Mouse (Mus musculus): ENCODE data around the gene Prox1.

The Prox1 gene

DNA sequence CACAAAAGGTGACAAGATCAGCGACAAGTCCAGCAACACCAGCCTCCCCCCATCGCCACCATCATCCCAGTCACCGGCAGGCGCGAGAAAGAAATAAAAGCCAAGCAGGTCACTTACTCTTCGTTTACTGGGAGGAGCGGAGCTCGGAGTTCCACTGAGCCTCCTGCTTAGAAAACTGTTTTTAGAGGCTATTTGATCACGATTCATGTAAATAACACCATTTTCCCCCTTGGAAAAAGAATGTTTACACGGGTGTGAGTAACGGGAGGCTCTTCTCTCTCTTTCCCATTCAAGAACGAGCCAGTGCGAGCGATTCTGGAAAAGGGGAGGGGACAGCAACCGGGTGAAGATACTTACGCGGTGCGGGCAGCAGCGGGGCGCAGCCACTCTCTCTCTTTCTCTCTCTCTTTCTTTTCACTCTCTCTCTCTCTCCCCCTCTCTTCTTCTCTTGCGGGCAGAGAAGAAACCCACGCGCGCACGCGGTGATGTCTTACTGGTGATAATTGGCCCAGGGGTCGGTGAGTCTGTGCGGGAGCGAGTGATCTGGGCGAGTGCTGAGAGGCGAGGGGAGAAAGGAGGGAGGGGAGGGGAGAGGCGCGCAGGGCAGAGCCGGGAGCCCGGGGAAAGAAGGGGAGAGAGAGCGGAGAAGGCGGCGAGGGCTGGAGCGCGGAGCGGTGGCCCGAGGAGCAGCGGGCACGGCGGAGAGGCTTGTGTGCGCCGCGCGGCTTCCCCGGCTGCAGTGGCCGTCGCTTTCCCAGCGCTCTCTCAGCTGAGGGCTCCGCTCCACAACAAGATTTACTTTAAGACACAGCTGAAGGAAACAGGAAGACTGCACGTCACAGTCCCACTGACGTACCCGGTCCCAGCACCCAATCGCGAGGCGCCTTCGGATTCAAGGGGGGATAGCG lies at the start of gene Prox1:
TSS of gene Prox1 (minus strand) at position 804 of the 908 bp plus-strand sequence.
- DNase-seq (ENCODE audit: low spot score), result peak; percentile 84

DNA sequence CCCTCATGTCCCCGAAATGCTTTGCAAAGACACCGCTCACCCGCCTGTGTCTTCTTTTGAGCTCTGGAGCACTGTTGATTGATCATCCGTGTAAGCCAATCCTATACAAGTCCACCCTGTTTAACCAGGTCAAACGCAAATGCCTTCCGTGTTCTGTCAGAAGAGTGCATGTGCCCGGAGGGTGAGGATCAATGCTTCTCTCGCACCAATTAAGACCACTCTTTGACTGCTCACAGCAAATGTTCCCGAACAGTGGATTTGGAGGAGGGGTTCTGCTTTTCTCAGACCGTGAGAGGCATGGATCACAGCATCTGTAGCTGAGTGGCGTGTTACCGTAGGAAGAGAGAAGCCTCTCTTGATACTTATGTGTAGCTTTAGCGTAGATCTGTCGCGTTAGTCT lies 46.1 kb upstream of the Prox1 start:
- DNase-seq (ENCODE audit: low spot score), result no peak

GRCm38 (mm10) chr1:190214626-190215025 lies 44.1 kb upstream of the Prox1 start:
- no peak for DNase-seq (ENCODE audit: low spot score)

DNA sequence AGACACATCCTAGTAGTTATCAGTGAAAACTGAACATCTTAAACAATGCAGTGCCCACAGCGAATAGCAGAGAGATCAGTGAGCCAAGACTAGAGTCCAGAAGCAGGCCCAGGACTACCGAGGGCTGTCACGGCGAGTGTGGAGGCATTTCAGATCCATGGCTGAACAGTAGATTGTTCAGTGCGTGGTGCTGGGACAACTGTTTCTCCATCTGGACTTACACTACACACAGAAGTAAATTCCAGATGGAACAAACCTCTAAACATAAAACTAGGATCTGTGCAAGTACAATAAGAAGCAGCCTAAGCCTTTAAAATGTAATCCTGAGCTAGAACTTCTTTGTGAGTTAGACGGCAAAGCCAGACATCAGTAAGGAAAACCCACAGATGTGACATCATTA lies 42.7 kb upstream of the Prox1 start:
- DNase-seq (ENCODE audit: low spot score), result no peak

DNA sequence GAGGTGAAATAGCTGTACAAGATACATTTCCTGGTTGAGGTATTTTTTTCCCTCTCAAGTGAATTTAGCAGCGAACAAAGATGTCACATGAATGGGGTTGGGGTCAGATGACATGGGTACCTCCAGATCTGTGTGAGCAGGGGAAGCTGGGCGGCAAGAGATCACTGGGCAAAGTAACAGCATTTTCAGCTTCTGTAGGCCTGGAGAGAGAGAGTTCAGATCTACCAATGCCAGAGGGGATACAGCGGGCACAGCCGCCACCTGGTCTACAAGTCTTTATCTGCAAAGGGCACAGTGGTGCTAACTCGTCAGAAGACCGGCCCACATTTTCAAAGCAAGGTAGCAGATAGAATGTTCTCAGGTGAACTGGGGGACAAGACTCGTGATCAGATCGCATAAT lies 36.7 kb upstream of the Prox1 start:
- no peak for DNase-seq (ENCODE audit: low spot score)

GRCm38 (mm10) chr1:190205691-190206090 lies 35.2 kb upstream of the Prox1 start:
- no peak for DNase-seq (ENCODE audit: low spot score)

GRCm38 (mm10) chr1:190204378-190205070 lies 34.0 kb upstream of the Prox1 start:
- DNase-seq (ENCODE audit: low spot score), result peak; percentile 64

DNA sequence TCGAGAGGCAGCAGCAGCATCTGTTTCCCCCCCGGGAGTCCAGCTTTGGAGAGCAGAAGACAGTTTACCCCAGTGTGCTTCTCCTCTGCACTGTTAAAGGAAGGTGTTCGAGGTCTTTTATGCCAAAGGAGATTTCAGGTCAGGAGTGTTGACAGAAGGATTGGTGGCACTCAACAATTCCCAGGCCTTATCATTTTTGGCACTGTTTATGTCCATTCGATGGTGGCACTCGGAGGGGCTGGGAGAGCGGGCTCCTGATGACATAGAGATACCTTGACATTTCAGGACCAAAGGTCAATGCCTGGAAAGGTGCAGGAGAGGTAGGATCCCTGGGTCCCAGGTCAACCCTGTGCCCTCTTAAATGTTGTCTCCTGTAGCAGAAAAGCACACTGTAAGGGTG lies 31.2 kb upstream of the Prox1 start:
- DNase-seq (ENCODE audit: low spot score), result no peak

DNA sequence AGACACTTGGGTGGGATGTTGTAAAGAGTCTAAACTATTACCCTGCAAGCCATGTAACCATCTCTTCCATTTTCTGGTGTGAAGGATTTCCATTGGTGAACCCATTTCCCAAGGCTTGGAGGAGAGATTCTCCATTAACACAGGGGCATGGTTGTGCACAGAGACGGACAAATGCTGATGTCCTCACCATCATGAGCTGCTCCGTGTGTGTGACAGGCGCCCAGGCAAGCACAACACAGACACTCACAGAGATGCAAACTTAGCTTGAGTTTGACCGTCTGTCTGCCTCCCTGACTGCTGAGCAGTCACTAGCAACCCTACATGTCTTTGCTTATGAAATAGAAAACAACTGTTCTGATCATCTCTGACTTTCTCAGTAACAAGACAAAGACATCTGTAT lies 30.5 kb upstream of the Prox1 start:
- DNase-seq (ENCODE audit: low spot score), result no peak

DNA sequence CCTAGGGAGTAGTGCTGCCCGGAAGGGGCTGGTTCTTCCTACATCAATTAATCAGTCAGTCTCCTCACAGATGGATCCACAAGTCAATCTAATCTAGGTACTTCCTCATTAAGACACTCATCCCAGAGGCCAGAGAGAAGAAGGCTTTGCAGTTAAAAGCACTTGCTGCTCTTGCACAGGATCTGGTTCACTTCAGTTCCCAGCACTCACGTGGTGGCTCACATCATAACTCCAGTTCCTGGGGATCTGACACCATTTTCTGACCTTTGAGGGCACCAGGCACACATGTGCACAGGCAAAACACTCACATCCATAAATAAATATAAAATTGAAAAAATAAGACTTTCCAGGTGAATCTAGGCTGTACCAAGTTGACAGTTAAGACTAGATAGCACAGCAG lies 27.7 kb upstream of the Prox1 start:
- no peak for DNase-seq (ENCODE audit: low spot score)

DNA sequence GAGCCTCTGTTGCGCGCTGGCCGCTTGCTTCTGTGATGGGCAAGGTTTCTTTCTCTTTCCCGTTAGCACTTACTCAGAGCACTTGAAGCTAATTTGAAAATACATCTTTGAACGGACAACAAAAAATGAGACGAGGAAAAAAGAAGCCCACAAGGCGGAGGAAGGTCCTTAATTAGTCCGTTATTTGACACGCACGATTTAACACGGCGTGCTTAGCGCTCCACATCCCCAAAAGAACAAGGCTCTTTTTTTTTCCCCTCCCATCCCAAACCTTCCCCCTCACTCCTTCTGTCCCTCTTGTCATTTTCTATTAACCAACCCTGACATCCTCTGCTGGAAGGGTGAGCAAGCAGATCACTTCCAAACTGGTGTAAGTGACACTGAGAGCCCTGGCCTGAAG lies 21.5 kb upstream of the Prox1 start:
- DNase-seq (ENCODE audit: low spot score), result no peak

DNA sequence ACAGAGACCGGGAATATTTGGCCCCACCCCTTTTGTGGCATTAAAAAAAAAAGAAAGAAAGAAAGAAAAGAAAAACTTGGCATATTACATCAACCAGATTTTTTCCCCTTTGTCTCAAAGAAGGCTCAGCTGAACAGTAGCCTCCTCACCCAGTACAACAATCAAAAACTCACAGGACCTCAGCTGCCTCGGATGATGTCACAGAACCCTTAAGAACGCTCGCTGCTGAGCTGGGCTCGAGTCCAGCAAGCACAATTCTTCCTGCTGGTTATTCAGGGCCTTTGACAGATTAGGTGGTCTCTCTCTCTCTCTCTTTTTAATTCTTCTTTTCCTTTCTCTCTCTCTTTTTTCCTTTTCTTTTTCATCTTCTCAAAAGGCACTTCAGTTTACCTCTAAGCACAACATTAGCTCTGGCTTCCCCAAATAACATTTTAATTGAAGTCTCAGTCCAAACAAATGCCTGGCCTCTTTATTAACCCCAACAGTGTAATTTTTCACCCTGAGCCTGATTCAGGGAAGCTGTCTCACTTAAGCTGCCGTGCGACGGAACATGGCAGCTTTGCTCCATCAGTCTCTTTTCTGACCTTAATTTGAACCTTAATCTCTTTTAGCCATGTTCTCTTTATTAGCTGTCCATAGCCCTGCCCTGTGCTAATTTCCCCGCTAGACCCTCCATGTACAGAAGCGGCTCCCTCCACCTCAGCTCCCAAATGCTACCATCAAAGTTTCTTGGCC lies 19.9 kb upstream of the Prox1 start:
- DNase-seq (ENCODE audit: low spot score), result no peak

GRCm38 (mm10) chr1:190189125-190189524 lies 18.6 kb upstream of the Prox1 start:
- DNase-seq (ENCODE audit: low spot score), result no peak

DNA sequence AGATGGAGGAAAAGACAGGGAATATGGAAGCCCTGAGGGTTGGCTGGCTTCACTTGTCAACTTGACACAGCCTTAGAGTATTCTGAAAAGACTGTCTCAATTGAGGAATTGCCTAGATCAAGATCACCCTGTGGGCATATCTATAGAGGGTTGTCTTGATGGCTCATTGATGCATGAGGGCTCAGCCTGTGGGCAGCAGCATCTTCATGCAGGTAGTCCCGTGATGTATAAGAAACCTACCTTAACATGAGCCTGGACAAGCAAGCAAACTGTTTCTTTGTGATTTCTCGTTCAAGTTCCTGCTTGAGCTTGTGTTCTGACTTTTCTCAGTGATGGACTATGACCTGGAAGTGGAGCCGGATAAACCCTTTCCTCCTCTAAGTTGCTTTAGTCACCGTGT lies 15.8 kb upstream of the Prox1 start:
- no peak for DNase-seq (ENCODE audit: low spot score)

DNA sequence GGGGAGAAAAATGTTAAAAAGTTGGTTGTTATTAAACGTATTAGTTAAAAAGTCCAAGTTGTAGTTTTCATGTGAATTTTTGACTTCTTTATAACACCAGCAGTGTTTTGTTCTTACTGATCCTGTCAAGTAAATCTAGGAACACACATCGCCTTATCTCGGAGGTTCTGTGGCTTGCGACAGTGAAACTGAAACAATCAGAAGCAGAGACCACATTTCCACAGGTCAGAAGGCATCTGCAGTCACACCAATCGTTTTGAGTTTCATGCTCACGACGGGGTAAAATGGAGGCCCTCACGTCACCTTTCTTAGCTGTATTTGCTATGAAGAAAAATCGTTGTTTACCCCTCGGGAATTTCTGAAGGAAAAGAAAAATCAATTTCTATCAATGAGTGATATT lies 14.8 kb upstream of the Prox1 start:
- no peak for DNase-seq (ENCODE audit: low spot score)

DNA sequence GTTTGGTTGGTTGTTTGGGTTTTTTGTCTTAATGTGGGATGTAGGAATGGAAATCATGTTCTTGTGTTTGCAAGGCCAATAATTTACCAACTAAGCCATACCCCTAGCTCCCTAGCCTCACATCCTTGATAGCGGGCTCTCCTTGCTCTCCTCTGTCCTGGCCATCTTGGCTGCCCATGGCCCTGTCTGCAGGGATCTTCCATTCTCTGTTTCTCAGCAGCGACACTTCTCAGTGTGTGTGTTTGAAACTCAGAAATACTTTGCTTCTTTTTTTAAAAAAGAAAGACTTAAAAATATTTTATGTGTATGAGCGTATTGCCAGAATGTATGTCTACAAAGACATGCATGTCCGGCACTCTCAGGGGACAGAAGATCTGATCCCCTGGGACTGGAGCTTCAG lies 13.1 kb upstream of the Prox1 start:
- DNase-seq (ENCODE audit: low spot score), result no peak

GRCm38 (mm10) chr1:190181765-190182164 lies 11.3 kb upstream of the Prox1 start:
- DNase-seq (ENCODE audit: low spot score), result no peak

DNA sequence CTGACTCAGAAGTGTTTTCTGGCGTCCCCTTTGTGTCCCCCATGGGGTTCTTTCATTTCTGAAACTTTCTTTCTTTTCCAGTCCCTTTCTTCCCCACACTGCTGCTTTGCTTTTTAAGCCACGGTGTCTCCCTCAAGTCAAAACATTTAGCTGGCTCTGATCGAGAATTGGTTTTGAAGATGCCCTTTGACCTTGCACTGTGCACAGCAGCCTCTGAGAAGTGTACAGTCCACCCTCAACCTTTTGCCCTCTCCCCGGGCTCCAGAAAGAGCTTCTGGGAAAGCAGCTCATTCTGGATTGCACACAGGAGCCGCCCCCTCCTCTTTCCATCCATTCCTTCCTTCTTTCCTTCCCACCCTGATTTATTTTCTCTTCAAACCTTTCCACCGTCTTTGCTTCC lies 10.3 kb upstream of the Prox1 start:
- peak; percentile 70 for DNase-seq (ENCODE audit: low spot score)

DNA sequence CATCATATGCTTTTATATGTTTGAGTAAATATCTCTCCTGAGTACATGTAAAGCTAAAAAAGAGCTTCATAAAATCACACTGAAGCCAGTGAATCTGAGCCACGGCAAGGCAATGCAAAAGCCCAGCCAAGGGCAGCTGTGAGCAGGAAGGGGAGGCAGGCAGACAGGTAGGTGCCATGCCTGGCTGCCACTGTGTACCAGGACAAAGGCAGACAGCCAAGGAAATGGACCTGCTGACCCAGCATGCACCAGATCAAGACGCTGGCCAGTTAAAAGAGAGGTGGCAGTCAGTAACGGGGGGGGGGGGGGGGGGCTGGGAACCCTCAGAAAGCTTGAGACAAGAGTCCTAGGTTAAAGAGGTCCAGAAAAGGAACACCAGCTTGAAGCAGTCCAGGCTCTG lies 6.4 kb upstream of the Prox1 start:
- no peak for DNase-seq (ENCODE audit: low spot score)

- peak; percentile 22 for DNase-seq (ENCODE audit: low spot score)
Observed at GRCm38 (mm10) chr1:190174671-190175661, 4.5 kb upstream of the Prox1 start.

DNA sequence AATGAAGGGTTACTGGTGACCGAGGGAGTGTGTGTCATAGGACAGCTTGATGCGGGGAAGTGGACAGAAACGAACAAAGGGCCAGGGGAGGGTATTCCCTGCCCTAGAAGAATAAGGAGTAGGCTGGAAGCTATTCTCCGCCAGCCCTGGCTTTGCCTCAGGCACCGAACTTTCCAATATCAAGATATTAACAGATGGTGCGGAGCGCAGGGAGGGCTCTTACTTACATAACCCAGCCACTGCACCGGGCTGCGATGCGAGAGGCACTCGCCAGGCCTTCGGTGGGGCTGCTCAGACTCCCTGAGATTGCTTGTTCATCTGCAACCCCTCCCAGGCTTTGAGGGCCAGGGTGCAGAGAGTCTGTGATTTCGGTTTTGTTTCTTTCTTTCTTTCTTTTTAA lies 3.7 kb upstream of the Prox1 start:
- DNase-seq (ENCODE audit: low spot score), result peak; percentile 26

GRCm38 (mm10) chr1:190173596-190173995 lies 3.1 kb upstream of the Prox1 start:
- no peak for DNase-seq (ENCODE audit: low spot score)

Measured in yolk sac, embryonic 10.5 days (tissue).